Mouse (Mus musculus) liver, embryonic 14.5 days (tissue): ENCODE measurements around the gene Flywch2.

Experiments used
- CTCF ChIP-seq: IDR thresholded peaks from 2 replicates; pipeline ENCODE4 v1.5.1; 2016; ENCODE audit warnings: antibody characterized with exemption, low read depth, control low read depth
- EP300 ChIP-seq: IDR thresholded peaks from 2 replicates; pipeline ENCODE4 v1.6.1; 2016; ENCODE audit warnings: antibody characterized with exemption, low read depth

DNA sequence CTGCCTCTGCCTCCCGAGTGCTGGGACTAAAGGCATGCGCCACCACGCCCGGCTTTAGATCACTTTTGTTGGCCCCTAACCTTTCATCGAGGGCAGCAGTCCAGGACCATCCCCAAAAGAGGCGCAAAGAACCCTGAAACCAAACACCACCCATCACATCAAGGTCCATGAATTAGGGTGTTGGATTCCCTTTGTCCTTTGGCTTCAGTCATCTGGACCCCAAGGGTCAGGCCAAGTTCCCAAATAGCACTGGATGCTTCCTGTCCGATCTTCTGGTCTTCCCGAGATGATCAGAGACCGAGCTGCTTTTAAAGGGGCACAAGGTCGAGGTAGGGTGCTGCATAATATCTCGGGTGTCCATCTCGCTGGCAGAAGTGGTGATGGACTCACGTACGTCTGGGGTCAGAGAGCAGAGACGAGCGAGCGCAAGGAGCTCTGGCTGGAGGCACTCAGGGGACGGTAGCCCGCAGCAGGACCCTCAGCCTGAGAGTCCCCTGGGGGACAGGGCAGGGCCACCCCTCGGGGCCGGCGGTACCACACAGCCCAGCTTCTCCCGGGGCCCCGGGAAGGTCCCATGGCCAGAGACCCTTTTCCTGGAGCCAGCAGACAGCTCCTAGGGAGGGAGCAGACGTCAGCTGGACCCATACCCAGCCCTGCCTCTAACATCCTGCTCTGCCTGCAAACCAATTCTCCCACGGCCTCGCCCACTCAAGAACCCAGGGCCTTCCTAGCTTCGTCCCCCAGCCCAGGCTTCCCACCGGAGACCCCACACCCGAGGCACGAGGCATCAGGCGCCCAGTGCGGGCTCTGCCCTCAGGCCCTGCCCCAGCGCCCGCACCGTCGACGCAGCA is 44.3 kb downstream of the Flywch2 start:
- TF ChIP-seq CTCF (no peak), EP300 (no peak)
